Mouse (Mus musculus) fat pad, adult 2 months (tissue): ENCODE measurements around the gene Btg1.

ENCODE experiments used
- DNase-seq: peaks from one replicate; pipeline ENCODE4 v3.0.0-alpha.2; 2011; ENCODE audit warnings: low read depth, low spot score; ENCODE audit errors: extremely low read depth

Btg1 gene

GRCm38 (mm10) chr10:96630110-96630509 lies 13.3 kb downstream of the Btg1 start:
- no peak for DNase-seq

DNA sequence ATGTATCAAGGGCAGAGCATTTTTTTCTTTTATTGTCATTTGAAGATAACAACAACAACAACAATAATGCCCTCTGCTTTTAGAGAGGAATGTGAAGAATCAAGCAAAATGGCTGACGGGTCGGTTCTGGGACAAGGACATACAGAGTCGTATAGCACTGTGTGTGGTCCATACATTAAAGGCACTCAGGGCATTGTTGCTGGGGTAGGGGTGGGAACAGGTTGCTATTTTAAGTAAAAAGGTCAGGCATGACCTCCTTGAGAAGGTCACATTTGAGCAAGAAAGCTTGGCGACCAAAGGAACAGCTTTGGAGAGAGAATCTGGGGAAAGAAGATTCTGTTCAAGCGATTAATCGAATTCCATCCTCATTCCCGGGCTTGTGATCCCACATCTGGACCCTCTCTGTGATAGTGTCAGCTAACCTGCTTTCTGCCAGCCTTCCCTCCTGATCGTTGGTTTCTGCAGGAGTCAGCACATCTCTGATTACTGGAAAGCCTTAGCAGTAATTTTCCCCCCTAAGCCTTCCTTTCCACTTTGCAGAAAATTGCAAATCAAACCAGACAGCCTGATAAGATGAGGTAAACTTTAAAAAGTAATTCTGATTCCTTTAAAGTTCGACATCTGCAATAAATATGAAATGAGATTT lies 14.4 kb downstream of the Btg1 start:
- DNase-seq: no peak

- DNase-seq: no peak
Measured at GRCm38 (mm10) chr10:96632271-96633144, 15.7 kb downstream of the Btg1 start.

DNA sequence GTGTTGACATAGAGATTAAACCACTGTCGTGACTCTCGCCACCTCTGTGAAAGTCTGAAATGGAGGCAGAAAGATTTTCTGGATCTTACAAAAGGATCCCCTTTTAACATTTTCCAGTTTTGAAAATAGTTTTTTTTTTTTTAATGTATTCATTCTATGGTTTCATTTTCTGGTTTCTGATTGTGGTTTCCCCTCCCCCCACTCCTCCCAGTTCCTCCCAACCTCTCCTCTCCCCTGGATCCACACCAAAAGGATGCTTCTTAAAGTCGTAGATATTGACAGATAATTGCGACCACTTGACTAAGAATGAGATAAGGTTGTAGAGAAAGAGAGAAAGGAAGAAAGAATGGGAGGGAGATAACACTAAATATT lies 16.3 kb downstream of the Btg1 start:
- no peak for DNase-seq

DNA sequence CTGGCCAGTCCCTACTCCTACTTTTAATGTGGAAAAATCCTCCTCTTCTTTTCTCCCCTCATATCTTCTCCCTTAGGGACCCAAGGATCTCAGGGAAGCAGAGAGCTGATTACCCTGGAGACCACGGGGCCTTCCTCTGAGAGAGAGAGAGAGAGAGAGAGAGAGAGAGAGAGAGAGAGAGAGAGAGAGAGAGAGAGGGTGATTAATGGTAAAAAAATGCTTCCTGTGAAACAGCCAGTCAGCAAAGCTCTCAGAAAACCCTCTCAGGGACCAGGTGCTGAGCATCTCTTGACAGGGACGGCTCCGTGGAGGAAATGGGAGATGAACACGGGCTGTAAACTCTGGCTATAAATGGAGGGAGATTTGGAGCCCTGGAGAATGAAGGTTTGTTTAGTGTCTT lies 18.7 kb downstream of the Btg1 start:
- no peak for DNase-seq

GRCm38 (mm10) chr10:96638477-96638876 lies 21.7 kb downstream of the Btg1 start:
- DNase-seq: no peak

- DNase-seq: no peak
Measured at GRCm38 (mm10) chr10:96642014-96642413, 25.2 kb downstream of the Btg1 start.

DNA sequence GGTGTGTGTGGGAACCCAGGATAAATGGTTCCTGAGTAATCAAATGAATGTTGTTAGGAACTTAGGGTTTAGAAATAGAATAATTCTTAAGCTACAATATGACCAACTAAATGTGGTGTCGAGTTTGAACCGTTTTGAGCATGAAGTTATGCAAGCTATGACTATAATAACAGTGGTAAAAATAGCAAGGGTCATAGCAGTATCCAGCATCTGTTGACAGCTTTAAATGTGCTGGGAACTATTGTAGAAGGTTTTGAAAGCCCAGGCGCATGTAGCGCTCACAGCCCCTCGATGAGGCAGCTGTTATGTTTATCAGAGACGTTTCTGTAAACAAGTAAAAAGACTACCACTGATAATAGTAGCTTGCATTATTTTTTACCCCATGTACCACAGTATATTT lies 25.9 kb downstream of the Btg1 start:
- DNase-seq: no peak

- no peak for DNase-seq
Measured at GRCm38 (mm10) chr10:96645183-96645582, 28.4 kb downstream of the Btg1 start.

GRCm38 (mm10) chr10:96646024-96646866 lies 29.4 kb downstream of the Btg1 start:
- no peak for DNase-seq

GRCm38 (mm10) chr10:96646867-96647462 lies 30.2 kb downstream of the Btg1 start:
- DNase-seq: no peak

- DNase-seq: no peak
Measured at GRCm38 (mm10) chr10:96648161-96648561, 31.4 kb downstream of the Btg1 start.

DNA sequence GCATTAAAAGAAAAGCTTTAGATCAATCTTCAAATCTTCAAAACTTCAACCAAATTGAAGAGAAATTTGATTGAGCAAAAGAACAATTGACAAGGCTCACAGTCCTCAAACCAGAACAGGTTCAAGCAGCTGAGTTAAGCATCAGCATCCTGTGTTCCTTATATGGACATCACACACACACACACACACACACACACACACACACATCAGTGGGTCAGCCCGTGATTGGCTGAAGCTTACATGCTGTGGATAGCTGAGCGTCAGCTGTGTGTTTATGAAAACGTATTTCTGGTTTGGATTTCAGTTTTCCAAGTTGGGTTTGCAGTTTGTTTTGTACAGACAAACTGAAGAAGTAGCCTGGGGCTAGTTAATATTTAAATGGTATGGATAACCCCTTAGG lies 32.7 kb downstream of the Btg1 start:
- DNase-seq: no peak

DNA sequence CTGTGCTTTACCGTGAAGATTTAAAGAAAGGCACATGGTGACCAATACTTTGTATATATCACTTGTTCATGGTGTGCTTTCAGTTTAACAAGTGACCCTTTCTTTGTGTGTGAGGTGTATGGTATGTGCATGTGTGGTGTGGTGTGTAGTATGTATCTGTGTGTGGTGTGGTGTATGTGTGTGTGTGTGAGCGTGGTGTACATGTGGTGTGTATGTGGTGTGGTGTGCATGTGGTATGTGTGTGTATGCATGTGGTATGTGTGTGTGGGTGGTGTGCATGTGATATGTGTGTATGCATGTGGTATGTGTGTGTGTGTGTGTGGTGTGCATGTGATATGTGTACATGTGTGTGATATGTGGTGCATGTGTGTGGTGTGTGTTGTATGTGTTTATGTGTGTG lies 35.6 kb downstream of the Btg1 start:
- DNase-seq: no peak

DNA sequence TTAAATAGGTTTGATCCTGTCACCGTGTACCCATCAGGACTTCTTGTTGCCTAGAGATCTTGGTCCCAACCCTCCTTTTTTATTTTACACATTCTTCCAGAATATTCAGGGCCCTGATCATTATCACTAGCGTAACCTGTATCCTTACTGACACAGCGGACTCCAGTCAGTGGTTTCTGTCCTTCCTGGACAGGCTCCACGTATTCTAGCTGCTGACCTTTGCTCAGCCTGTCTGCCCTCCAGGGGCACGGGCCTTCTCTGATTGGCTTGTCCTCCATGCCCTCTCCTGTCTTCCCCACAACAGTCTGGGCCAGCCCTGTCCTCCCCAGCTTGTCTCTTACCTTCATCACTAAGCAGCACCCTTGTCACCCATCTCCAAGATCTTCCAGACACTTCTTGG lies 36.2 kb downstream of the Btg1 start:
- DNase-seq: no peak

- DNase-seq: no peak
Measured at GRCm38 (mm10) chr10:96654079-96654478, 37.3 kb downstream of the Btg1 start.

DNA sequence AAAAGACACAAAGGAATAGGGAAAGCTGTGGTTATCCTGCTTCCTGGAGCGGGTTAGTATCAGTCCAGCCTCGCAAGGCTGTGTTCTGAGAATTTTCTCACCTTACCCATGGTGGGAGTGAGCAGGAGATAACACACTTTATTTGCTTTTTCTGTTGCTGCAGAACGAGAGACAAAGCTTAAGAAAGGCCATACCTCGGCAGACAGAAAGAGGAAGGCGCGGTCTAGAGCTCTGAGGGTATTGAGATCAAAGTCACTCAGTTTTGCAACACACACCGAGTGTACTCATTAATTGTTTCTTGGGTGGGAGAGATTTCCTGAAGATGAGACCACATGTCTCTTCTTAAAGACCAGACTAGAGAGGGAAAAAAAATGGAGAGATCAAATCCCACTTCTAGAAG lies 37.8 kb downstream of the Btg1 start:
- DNase-seq: no peak

GRCm38 (mm10) chr10:96655066-96655465 lies 38.3 kb downstream of the Btg1 start:
- DNase-seq: no peak

DNA sequence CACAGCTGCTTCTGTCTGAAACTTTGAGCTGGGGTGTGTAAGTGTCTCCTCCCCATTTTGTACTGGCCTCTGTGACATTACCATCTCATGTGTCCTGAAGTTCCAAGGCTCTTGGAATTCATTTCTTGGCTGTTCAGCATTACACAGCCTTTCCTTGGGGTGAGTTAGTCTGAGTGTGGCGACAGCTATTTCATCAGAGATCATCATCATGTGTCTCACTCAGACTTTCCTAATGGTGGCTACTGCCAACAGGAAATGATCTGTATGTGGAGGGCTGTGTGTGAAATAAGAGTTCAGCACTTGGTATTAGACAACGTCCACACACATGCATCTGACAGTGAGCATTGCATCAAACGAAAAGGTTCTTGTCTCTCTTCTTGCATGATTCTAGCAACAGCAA lies 39.4 kb downstream of the Btg1 start:
- no peak for DNase-seq

DNA sequence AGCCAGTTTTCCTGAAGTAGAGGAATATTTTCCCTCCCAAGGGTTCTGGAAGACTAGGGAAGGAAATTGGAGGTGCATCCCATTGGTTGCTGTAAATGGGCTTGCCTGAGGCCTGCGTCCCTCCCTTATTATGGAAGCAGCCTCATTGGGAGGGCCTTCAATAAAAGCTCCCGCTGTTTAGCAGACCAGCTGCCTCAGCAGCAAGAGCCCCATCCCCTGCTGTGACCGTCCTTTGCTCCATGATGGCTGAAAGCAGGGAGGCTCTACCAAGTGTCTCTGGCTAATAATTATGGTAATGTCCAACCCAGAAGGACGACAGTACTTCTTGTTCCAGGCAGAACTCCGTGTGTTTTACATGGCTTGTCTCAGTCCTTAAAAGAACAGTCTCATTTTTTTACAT lies 42.1 kb downstream of the Btg1 start:
- no peak for DNase-seq

- DNase-seq: no peak
Measured at GRCm38 (mm10) chr10:96660280-96660985, 43.6 kb downstream of the Btg1 start.
